Mouse (Mus musculus) layer of hippocampus, adult 6 months (tissue): ENCODE results near the gene Doc2b. TPM values are rescaled to one million over a fixed set of nuclear protein-coding genes. Genes with fewer than 3 reads are reported as not detected.

Experiments used
- long read RNA-seq, 2 experiments: library from polyadenylated mRNA; unstranded; transcript quantifications; one replicate each; pipeline ENCODE4 v2.0.0; 2019 to 2020
- polyA plus RNA-seq: library from polyadenylated mRNA; unstranded; fragments of <200 nt; fragmentation: Nextera tagmentation; gene quantifications from 2 replicates; pipeline ENCODE4 v1.2.3, GENCODE M21; 2021

Doc2b gene
- polyA plus RNA-seq, result 4.9 and 5.2 TPM in 2 replicates
- long read RNA-seq, experiment 1, partial matches to known transcripts, result 0 of 15 reads
- long read RNA-seq, experiment 1, other reads (novel, unspliced or antisense), result 15 of 15 reads
- long read RNA-seq, experiment 2, full-length matches to known transcripts, result 6 of 47 reads
- long read RNA-seq, experiment 2, partial matches to known transcripts, result 4 of 47 reads
- long read RNA-seq, experiment 2, other reads (novel, unspliced or antisense), result 37 of 47 reads

DNA sequence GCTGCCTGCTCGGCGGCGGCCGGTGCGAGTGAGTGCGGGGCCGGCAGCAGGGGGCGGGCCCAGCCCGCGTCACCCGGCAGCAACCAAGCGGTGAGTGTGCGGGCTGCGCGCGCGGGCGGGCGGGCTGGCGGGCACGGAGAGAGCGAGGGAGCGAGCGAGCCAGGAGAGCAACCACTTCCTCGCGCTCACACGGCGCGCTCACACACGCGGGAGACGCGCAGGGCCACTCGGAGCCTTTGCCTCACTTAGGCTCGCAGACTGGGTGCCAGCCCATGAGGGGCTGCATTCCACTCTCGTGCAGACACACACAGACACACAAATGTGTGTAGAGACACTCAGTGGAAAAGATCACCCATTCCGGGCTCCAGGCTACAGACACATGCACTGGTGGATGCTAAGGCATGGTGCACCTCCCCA lies at the start of gene Doc2b:
TSS of gene Doc2b (minus strand) at position 21 of the 417 bp plus-strand sequence.

DNA sequence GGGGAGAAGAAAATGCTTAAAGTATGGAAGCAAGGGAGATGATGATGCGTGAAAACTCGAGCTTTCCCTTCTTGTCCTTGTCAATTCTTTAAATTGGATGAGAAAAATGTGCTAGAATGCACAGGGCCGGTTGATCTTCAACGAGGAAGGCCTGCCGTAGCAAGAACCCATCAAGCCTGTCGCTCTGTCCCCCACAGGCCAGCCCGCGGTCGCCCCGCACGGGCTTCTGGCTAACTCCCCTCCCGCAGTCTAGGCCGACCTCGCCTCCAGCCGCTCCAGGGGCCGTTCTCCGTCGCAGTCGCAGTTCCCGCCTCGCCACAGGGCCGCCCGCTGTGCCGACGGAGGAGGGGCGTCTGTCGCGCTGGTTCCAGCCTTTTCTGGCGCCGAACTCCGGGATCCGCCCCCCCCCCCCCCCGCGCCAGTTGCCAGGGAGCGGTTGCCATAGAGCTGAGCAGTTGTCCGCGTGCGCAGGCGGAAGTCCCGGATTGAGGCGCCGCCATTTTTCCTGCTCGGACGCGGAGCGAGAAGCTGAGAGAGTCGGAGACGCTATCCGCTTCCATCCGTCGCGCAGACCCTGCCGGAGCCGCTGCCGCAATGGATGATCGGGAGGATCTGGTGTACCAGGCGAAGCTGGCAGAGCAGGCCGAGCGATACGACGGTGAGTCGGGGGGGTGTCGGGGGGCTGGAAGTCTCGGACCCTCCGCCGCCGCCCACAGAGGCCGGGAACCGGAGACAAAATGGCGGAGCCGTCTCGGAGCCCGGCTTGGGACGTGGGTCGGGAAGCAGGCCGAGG lies 63.2 kb downstream of the Doc2b start, which contains the start of gene Ywhae:
TSS of gene Ywhae (plus strand) at position 436 of the 793 bp plus-strand sequence.

Other genes with a start within 250 kb of the Doc2b start
- gene Pitpna, start 208.0 kb downstream of the Doc2b start, polyA plus RNA-seq, result 18.7 and 19.2 TPM in 2 replicates
- gene Inpp5k, start 165.1 kb downstream of the Doc2b start, polyA plus RNA-seq, result 20.0 and 22.0 TPM in 2 replicates
- 3.0 and 3.3 TPM in 2 replicates for gene Myo1c, start 145.5 kb downstream of the Doc2b start, polyA plus RNA-seq
- 28.5 and 29.6 TPM in 2 replicates for gene Crk, start 116.8 kb downstream of the Doc2b start, polyA plus RNA-seq
- 825 and 904 TPM in 2 replicates for gene Ywhae, start 63.2 kb downstream of the Doc2b start, polyA plus RNA-seq
- gene Rph3al, start 142.4 kb upstream of the Doc2b start, polyA plus RNA-seq, result 1.6 and 1.9 TPM in 2 replicates
- 2.9 and 6.3 TPM in 2 replicates for gene 1700016K19Rik, start 203.9 kb upstream of the Doc2b start, polyA plus RNA-seq
- gene Rflnb, start 231.7 kb upstream of the Doc2b start, polyA plus RNA-seq, result 5.3 and 5.8 TPM in 2 replicates